Mouse (Mus musculus): Measurements from ENCODE around the gene Agbl4. TPM values are rescaled to one million over a fixed set of nuclear protein-coding genes. Genes with fewer than 3 reads are reported as not detected.

Agbl4 gene
- polyA plus RNA-seq, 1 experiment from 2014 or later: 0.30 TPM

- ATAC-seq (ENCODE audit: low FRiP score, low TSS enrichment): no peak; the same call in 1 of the 2 replicates
These were observed 1089.9 kb downstream of the Agbl4 start for GRCm38 (mm10) chr4:111487233-111487843.

DNA sequence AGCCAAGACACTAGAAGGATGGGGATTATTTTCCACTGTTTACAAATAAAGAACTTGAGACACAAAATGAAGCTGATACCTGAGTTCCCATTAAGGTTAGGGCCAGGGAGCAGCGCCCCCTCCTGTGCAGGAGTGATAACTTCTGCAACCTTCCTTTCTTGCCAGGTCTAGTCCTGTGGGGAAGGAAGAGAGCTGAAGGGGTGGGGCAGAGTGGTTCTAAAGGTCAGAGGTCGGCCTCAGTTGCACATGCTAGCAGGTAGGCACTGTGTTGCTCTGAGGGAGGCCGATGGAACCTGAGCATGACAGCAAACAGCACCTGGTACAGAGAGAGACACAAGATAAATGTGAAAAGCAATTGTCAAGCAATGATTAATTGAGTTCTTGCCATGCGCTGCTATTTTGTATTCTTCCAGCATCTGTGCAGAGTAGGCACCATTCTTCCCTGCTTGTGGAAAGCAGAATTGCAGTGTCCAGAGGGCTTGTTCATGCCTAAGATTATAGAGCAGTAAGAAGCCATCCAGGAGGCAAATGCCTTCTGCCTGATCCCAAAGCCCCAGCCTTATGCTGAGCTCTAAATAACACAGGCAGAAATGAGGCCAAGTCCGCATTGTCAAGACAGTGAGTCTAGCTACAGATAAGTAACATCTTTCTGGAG is 1096.4 kb downstream of the Agbl4 start:
- Histone ChIP-seq H3K9ac (ENCODE audit: low read depth, low read length) (no peak overlapping the region), H3K27me3 (ENCODE audit: control insufficient read depth, insufficient read depth, low read length) (no peaks in the 10 kb centered on the region), H3K9me3 (ENCODE audit: control insufficient read depth, low read length) (no peaks in the 10 kb centered on the region), H3K27ac (ENCODE audit: low read depth, low read length) (no peak overlapping the region), H3K4me2 (replicated peaks; ENCODE audit: low read depth, low read length) (no peak overlapping the region), H3K4me1 (ENCODE audit: control insufficient read depth, insufficient read depth, low read length) (no peaks in the 10 kb centered on the region), H3K4me3 (ENCODE audit: low read length) (no peak overlapping the region), H3K36me3 (ENCODE audit: control insufficient read depth, insufficient read depth, low read length) (no peaks in the 10 kb centered on the region)
- 64% methylated on average over 5 of the region's 5 CpGs for WGBS
- 0 out of 2 replicates have a peak, but pooled peaks have one; percentile 28 for ATAC-seq (ENCODE audit: low FRiP score, low TSS enrichment)

More at GRCm38 (mm10) chr4:111487233-111487843, 1089.9 kb downstream of the Agbl4 start:
- H3K9ac ChIP-seq (ENCODE audit: low read depth, low read length): no peak overlapping the region
- H3K4me3 ChIP-seq (ENCODE audit: low read length): no peak overlapping the region
- no peak overlapping the region for H3K4me2 ChIP-seq (replicated peaks; ENCODE audit: low read depth, low read length)
- no peaks in the 10 kb centered on the region for H3K4me1 ChIP-seq (ENCODE audit: control insufficient read depth, insufficient read depth, low read length)
- no peaks in the 10 kb centered on the region for H3K36me3 ChIP-seq (ENCODE audit: control insufficient read depth, insufficient read depth, low read length)
- H3K27ac ChIP-seq (ENCODE audit: low read depth, low read length): no peak overlapping the region
- H3K27me3 ChIP-seq (ENCODE audit: control insufficient read depth, insufficient read depth, low read length): no peaks in the 10 kb centered on the region
- 77% methylated on average over 4 of the region's 4 CpGs for WGBS
- no peaks in the 10 kb centered on the region for H3K9me3 ChIP-seq (ENCODE audit: control insufficient read depth, low read length)

GRCm38 (mm10) chr4:111495949-111496348 is 1098.5 kb downstream of the Agbl4 start:
- ATAC-seq (ENCODE audit: low FRiP score, low TSS enrichment): peak; percentile 60; the same call in 1 of the 2 replicates
- H3K9ac ChIP-seq (ENCODE audit: low read depth, low read length): no peak overlapping the region
- no peaks in the 10 kb centered on the region for H3K36me3 ChIP-seq (ENCODE audit: control insufficient read depth, insufficient read depth, low read length)
- no peaks in the 10 kb centered on the region for H3K9me3 ChIP-seq (ENCODE audit: control insufficient read depth, low read length)
- H3K27me3 ChIP-seq (ENCODE audit: control insufficient read depth, insufficient read depth, low read length): no peaks in the 10 kb centered on the region
- H3K4me1 ChIP-seq (ENCODE audit: control insufficient read depth, insufficient read depth, low read length): no peaks in the 10 kb centered on the region
- H3K4me3 ChIP-seq (ENCODE audit: low read length): no peak overlapping the region
- H3K4me2 ChIP-seq (replicated peaks; ENCODE audit: low read depth, low read length): no peak overlapping the region
- 11% methylated on average over 2 of the region's 2 CpGs for WGBS
- H3K27ac ChIP-seq (ENCODE audit: low read depth, low read length): no peak overlapping the region

GRCm38 (mm10) chr4:111498751-111499150 is 1101.3 kb downstream of the Agbl4 start:
- H3K9ac ChIP-seq (ENCODE audit: low read depth, low read length): no peak overlapping the region
- WGBS: 81% methylated on average over 3 of the region's 3 CpGs
- ATAC-seq (ENCODE audit: low FRiP score, low TSS enrichment): no peak

GRCm38 (mm10) chr4:111501441-111501840 is 1104.0 kb downstream of the Agbl4 start:
- 71% methylated on average over 1 of the region's 1 CpGs for WGBS
- no peak for ATAC-seq (ENCODE audit: low FRiP score, low TSS enrichment)
- H3K4me2 ChIP-seq (replicated peaks; ENCODE audit: low read depth, low read length): no peak overlapping the region
- no peaks in the 10 kb centered on the region for H3K27me3 ChIP-seq (ENCODE audit: control insufficient read depth, insufficient read depth, low read length)
- H3K4me1 ChIP-seq (ENCODE audit: control insufficient read depth, insufficient read depth, low read length): no peaks in the 10 kb centered on the region
- H3K4me3 ChIP-seq (ENCODE audit: low read length): no peak overlapping the region
- no peaks in the 10 kb centered on the region for H3K36me3 ChIP-seq (ENCODE audit: control insufficient read depth, insufficient read depth, low read length)
- H3K27ac ChIP-seq (ENCODE audit: low read depth, low read length): no peak overlapping the region
- no peaks in the 10 kb centered on the region for H3K9me3 ChIP-seq (ENCODE audit: control insufficient read depth, low read length)
- no peak overlapping the region for H3K9ac ChIP-seq (ENCODE audit: low read depth, low read length)

More at GRCm38 (mm10) chr4:111498751-111499150, 1101.3 kb downstream of the Agbl4 start:
- H3K4me1 ChIP-seq (ENCODE audit: control insufficient read depth, insufficient read depth, low read length): no peaks in the 10 kb centered on the region
- no peaks in the 10 kb centered on the region for H3K36me3 ChIP-seq (ENCODE audit: control insufficient read depth, insufficient read depth, low read length)
- H3K4me2 ChIP-seq (replicated peaks; ENCODE audit: low read depth, low read length): no peak overlapping the region
- H3K9me3 ChIP-seq (ENCODE audit: control insufficient read depth, low read length): no peaks in the 10 kb centered on the region
- no peaks in the 10 kb centered on the region for H3K27me3 ChIP-seq (ENCODE audit: control insufficient read depth, insufficient read depth, low read length)
- no peak overlapping the region for H3K4me3 ChIP-seq (ENCODE audit: low read length)
- no peak overlapping the region for H3K27ac ChIP-seq (ENCODE audit: low read depth, low read length)

GRCm38 (mm10) chr4:111502965-111503727 is 1105.7 kb downstream of the Agbl4 start:
- Histone ChIP-seq H3K36me3 (ENCODE audit: control insufficient read depth, insufficient read depth, low read length) (no peaks in the 10 kb centered on the region), H3K9ac (ENCODE audit: low read depth, low read length) (no peak overlapping the region), H3K27me3 (ENCODE audit: control insufficient read depth, insufficient read depth, low read length) (no peaks in the 10 kb centered on the region), H3K27ac (ENCODE audit: low read depth, low read length) (no peak overlapping the region), H3K4me1 (ENCODE audit: control insufficient read depth, insufficient read depth, low read length) (no peaks in the 10 kb centered on the region), H3K9me3 (ENCODE audit: control insufficient read depth, low read length) (no peaks in the 10 kb centered on the region), H3K4me2 (replicated peaks; ENCODE audit: low read depth, low read length) (no peak overlapping the region), H3K4me3 (ENCODE audit: low read length) (no peak overlapping the region)
- no peak for ATAC-seq (ENCODE audit: low FRiP score, low TSS enrichment)
- WGBS: 61% methylated on average over 5 of the region's 5 CpGs

- Histone ChIP-seq H3K36me3 (ENCODE audit: control insufficient read depth, insufficient read depth, low read length) (no peaks in the 10 kb centered on the region), H3K27ac (ENCODE audit: low read depth, low read length) (no peak overlapping the region), H3K9ac (ENCODE audit: low read depth, low read length) (no peak overlapping the region), H3K9me3 (ENCODE audit: control insufficient read depth, low read length) (no peaks in the 10 kb centered on the region), H3K27me3 (ENCODE audit: control insufficient read depth, insufficient read depth, low read length) (no peaks in the 10 kb centered on the region), H3K4me2 (replicated peaks; ENCODE audit: low read depth, low read length) (no peak overlapping the region), H3K4me1 (ENCODE audit: control insufficient read depth, insufficient read depth, low read length) (no peaks in the 10 kb centered on the region), H3K4me3 (ENCODE audit: low read length) (no peak overlapping the region)
- no peak for ATAC-seq (ENCODE audit: low FRiP score, low TSS enrichment)
- 94% methylated on average over 2 of the region's 2 CpGs for WGBS
These were observed 1107.5 kb downstream of the Agbl4 start for GRCm38 (mm10) chr4:111504952-111505351.

GRCm38 (mm10) chr4:111510129-111510528 is 1112.7 kb downstream of the Agbl4 start:
- H3K4me1 ChIP-seq (ENCODE audit: control insufficient read depth, insufficient read depth, low read length): no peaks in the 10 kb centered on the region
- WGBS: 15% methylated on average over 1 of the region's 2 CpGs
- H3K4me3 ChIP-seq (ENCODE audit: low read length): no peak overlapping the region
- no peak overlapping the region for H3K27ac ChIP-seq (ENCODE audit: low read depth, low read length)
- no peaks in the 10 kb centered on the region for H3K36me3 ChIP-seq (ENCODE audit: control insufficient read depth, insufficient read depth, low read length)
- no peak overlapping the region for H3K9ac ChIP-seq (ENCODE audit: low read depth, low read length)
- no peaks in the 10 kb centered on the region for H3K27me3 ChIP-seq (ENCODE audit: control insufficient read depth, insufficient read depth, low read length)
- no peaks in the 10 kb centered on the region for H3K9me3 ChIP-seq (ENCODE audit: control insufficient read depth, low read length)
- no peak overlapping the region for H3K4me2 ChIP-seq (replicated peaks; ENCODE audit: low read depth, low read length)
- no peak for ATAC-seq (ENCODE audit: low FRiP score, low TSS enrichment)

GRCm38 (mm10) chr4:111513921-111514320 is 1116.5 kb downstream of the Agbl4 start:
- no peaks in the 10 kb centered on the region for H3K36me3 ChIP-seq (ENCODE audit: control insufficient read depth, insufficient read depth, low read length)
- H3K27ac ChIP-seq (ENCODE audit: low read depth, low read length): no peak overlapping the region
- ATAC-seq (ENCODE audit: low FRiP score, low TSS enrichment): no peak
- H3K4me3 ChIP-seq (ENCODE audit: low read length): no peak overlapping the region
- no peaks in the 10 kb centered on the region for H3K4me1 ChIP-seq (ENCODE audit: control insufficient read depth, insufficient read depth, low read length)
- no peaks in the 10 kb centered on the region for H3K27me3 ChIP-seq (ENCODE audit: control insufficient read depth, insufficient read depth, low read length)
- H3K4me2 ChIP-seq (replicated peaks; ENCODE audit: low read depth, low read length): no peak overlapping the region
- no peaks in the 10 kb centered on the region for H3K9me3 ChIP-seq (ENCODE audit: control insufficient read depth, low read length)
- WGBS: 42% methylated on average over 3 of the region's 3 CpGs
- H3K9ac ChIP-seq (ENCODE audit: low read depth, low read length): no peak overlapping the region

Measured in kidney, embryonic 14.5 days (tissue).